Mouse (Mus musculus): Measurements from ENCODE around the gene Cwf19l1.
A peak's percentile ranks its signal among the peaks of the same experiment; 100 is the strongest.

Cwf19l1 gene

DNA sequence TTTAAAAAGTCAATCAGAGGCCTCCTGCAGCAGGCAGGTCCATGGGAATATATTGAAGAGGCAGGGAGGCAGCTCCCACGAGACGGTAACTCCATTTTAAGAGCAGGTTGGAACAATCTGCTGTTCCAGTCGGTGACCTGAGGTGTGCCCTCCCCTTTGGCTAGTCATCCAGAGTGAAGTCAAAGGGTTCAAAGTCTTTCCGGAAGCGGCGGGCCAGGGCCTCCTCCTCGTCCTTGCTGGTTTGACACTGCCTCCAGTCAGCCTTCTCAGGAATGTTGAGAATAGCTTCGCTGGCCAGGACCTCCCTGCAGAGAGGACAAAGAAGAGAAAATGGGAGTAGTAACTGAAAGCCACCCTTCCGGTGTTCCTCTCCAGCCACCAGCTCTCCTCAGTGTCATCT is 25.3 kb downstream of the Cwf19l1 start:
- no peak for DNase-seq

- DNase-seq: peak; percentile 18
Observed at GRCm38 (mm10) chr19:44108996-44109395, 26.7 kb downstream of the Cwf19l1 start.

- DNase-seq: peak; percentile 14
Observed at GRCm38 (mm10) chr19:44107661-44108521, 27.8 kb downstream of the Cwf19l1 start.

GRCm38 (mm10) chr19:44106831-44107660 is 28.6 kb downstream of the Cwf19l1 start, which contains the start of gene Chuk:
Gene Chuk, minus strand, starts transcription at chr19:44107480.
- DNase-seq: peak; percentile 95

- DNase-seq: no peak
Observed at GRCm38 (mm10) chr19:44104393-44104792, 31.3 kb downstream of the Cwf19l1 start.

DNA sequence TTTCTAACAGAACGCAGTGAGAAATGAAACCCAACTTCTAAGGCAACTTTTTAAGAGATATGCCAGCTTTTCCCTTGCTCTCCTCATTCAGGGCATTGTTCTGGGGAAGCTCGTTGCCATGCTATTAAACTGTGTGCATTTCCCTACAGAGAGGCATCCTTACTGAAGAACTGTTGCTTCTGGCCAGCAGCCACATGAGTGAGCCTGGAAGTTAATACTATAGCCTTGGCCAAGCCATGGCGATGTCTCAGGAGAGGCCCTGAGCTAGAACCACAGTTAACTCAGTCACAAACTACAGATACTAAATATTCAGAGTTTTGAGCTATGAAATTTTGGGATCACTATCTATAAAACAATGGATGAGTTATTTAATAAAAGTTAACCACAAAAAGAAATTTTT is 32.7 kb downstream of the Cwf19l1 start:
- no peak for DNase-seq

- no peak for DNase-seq
Observed at GRCm38 (mm10) chr19:44100840-44101239, 34.8 kb downstream of the Cwf19l1 start.

DNA sequence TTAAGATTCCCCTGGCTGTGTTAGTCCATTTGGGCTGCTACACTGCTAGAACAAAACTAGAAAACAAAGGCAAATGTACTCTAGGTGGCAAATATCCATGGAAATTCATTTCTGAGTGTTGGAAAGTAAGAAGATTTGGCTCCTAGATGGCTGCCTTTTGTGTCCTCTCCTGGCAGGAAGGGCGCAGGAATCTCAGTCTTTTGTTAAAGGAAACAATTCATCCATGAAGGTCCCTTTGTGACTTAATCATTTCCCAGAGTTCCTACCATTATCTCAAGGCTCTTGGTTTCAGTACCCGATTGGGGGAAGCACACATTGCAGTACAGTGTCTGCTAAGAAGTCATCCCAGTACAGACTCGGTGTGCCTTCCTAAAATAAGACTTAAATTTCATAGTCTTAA is 49.4 kb downstream of the Cwf19l1 start:
- DNase-seq: no peak

- no peak for DNase-seq
Observed at GRCm38 (mm10) chr19:44080920-44081319, 54.8 kb downstream of the Cwf19l1 start.

GRCm38 (mm10) chr19:44080023-44080422 is 55.7 kb downstream of the Cwf19l1 start:
- no peak for DNase-seq

DNA sequence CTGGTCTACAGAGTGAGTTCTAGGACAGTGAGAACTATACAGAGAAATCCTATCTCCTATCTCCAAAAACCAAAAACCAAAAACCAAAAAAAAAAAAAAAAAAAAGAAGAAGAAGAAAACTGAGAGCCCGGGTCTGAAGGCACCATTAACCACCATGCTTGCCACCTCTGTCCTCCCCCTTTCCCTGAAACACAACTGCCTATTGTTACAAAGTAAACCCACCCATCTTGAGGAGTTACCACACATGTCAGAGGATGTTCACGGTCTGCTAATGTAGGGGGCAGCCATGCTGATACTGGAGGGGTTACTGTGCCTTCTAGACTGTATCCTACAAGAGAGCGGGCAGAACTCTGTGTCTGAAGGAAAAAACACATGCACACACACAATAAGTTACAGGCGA is 58.7 kb downstream of the Cwf19l1 start:
- no peak for DNase-seq

GRCm38 (mm10) chr19:44076457-44076856 is 59.2 kb downstream of the Cwf19l1 start:
- no peak for DNase-seq

- DNase-seq: no peak
Observed at GRCm38 (mm10) chr19:44074986-44075385, 60.7 kb downstream of the Cwf19l1 start.

DNA sequence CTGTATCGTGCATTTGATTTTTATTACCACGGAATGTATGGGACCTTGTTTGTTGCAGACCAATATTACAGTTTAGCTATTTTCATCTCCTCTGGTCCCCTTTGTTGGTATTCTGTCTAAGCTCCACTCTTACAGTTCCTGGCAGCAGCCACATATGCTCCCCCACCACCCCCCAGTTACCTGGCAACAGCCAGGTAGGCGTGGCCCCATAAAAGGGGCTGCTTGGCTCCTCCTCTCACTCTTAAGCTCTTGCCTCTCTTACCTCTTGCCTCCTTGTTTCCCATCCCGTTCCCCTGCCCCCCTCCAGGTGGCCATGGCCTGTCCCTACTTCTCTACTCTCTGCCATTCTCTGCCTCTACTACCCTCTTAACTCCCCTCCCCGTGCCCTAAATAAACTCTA is 64.5 kb downstream of the Cwf19l1 start:
- peak; percentile 33 for DNase-seq

- DNase-seq: no peak
Observed at GRCm38 (mm10) chr19:44069914-44070232, 65.8 kb downstream of the Cwf19l1 start.

DNA sequence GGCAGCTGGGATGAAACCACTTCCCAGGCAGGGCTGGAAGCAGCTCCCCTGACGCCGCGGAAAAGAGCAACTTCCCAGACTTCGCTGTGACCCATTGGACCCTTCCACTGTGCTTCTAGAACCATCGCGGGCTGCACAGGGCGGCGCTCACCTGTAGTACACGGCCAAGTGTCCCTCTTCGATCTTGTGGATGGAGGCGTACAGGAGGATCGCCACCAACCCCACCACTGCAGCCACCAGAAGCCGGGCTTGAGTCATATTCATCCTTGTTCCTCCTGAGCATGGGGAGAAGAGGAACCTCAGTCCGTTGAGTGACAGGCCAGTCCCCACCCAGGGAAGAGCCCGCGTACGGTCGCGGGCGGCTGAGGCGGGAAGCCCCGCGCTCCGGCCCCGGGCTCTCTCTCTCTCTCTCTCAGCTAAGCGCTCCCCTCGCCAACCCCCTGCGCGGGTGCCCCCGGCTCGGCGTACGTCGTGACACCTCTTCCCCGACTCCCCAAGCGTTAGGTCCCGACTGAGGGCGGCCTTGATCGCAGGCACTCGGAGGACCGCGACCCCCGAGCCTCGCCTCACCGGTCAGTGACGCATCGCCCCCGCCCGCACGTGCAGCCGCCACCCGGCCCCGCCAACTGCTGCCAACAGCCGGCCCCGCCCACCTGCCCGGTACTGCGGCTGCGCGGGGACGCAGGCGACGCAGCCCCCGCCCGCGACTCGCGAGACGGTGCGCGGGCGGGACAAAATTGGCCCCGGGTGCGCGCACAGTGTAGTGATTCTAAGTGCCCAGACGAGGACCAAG is 66.4 kb downstream of the Cwf19l1 start, which contains the start of gene Erlin1:
TSS of gene Erlin1 (minus strand) at position 665 of the 793 bp plus-strand sequence.
- peak; percentile 91 for DNase-seq

- DNase-seq: no peak
Observed at GRCm38 (mm10) chr19:44068232-44068631, 67.4 kb downstream of the Cwf19l1 start.

DNA sequence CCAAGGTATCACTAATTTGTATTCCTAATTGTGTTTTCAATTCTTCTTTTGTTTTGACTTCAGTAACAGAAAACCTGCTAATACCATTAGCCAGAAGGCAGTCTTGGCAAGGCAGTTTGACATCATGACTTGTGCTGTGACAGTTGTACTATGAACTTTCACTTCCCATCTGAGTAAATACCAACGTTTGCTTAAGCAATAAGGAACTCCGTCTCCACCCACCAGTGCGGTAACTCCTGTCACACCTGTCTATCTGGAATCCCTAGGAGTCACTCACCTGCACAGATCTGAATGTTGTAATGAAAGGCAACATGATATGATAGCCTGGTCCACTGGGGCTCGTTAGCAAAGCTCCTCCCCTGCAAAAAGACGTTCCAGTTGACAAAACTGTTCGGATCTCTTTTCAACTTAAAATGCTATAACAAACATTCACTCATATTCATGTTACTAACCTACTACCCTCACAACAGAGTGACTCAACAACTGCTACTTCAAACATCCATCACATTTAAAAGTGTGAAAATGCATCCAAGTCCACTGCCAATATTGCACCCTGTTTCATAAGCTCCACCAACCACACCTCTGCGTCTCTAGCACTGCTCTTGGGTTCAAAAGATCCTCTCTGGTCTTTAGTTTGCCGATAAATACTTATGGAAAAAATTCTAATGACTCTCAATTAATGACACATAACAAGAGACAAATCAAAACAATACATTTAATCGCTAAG is 68.2 kb downstream of the Cwf19l1 start:
- no peak for DNase-seq

- no peak for DNase-seq
Observed at GRCm38 (mm10) chr19:44064734-44065133, 70.9 kb downstream of the Cwf19l1 start.

DNA sequence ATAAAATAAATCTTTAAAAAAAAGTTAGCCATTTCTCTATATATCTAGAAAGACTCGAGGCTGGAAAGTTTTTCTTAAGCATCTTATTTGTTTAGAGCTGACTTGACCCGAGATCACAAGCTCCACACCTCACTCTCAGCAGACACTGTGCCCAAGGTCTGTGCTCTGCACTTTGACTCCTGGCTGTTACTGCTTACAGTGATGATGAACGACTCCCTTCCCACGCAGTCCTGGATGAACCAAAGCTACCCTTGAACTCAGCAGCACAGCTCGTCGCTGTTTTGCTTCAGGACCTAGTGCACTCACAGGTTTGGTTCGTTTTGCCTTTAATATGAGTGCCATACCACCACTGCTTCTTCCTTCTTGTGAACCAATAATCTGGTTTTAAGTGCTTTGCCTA is 71.9 kb downstream of the Cwf19l1 start:
- DNase-seq: no peak

DNA sequence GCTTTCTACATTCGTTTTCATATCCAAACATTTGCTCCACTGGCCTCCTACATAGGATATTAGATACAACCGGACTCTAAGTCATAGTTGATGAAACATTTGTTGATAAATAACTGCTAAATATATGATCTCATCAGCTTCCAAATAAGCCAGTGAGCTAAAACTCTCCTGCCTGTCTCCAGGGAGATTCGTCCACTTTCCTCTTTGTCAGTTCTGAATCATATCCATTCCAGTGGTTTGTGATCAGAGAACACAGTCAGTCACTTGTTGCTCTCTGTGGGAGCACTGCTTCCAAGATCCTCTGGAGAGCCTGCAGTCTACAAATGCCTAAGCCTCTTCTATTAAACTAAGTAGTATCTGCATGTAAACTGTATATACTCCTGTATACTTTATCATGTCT is 75.5 kb downstream of the Cwf19l1 start:
- DNase-seq: no peak

Data from cerebellum, adult 9-11 months (tissue).